8 mouse cellular contexts compared by ENCODE assay signal in the genomic region with DNA sequence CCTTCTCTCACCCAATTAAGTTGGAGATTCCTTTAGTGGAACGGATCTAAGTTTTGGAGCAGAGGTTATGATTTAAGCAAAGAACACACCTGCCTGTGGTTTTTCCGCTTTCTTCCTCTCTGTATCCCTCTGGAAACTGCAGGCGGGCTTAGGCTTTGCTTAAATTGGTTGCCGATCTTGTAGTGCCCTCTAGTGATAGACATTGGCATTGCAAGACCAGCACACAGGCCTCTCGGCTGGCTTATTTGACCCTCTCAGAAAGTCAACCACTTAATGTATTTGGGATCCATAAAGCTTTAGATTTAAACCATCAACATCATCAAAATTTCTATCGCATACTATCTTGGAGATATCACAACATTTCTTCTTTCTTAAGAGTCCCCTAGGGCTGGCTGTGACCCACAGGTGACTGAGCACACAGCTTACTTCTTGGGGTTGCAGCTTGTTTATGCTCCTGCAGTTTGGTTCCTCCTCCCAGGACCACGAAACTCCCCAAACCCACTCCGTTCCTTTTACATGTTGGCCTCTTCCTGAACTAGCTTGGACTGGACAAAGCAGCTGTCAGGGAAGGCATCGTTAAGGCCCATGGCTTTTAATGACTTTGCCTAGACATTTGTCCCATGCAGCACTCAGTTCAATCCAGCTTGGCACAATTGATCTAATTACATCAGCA.
DNase-seq lines count a peak whose midpoint lies in the region; ATAC-seq and TF ChIP-seq lines count a peak whose summit lies in the region.

No protein-coding gene starts in this region.

- TF ChIP-seq CTCF in intestine, postnatal 0 days (IDR thresholded peaks at IDR 0.05; ENCODE audit: low read depth): peak; percentile 95
- TF ChIP-seq CTCF in spleen, adult 2 months (IDR thresholded peaks at IDR 0.05; ENCODE audit: extremely low read depth, insufficient read depth, insufficient read length, insufficient replicate concordance): peak; percentile 81; the same call in 1 of the 2 replicates

- no peaks in the 10 kb centered on the region for H3K27me3 ChIP-seq in intestine, postnatal 0 days (replicated peaks; ENCODE audit: control insufficient read depth, insufficient read depth, low read length)
- H3K27me3 ChIP-seq in midbrain, embryonic 15.5 days (replicated peaks): no peaks in the 10 kb centered on the region
- no peaks in the 10 kb centered on the region for H3K27me3 ChIP-seq in spleen, adult 2 months (ENCODE audit: control insufficient read depth, insufficient read depth, low read length)

- no peak overlapping the region for H3K27ac ChIP-seq in intestine, postnatal 0 days (ENCODE audit: low read depth, low read length)
- H3K27ac ChIP-seq in midbrain, embryonic 15.5 days: no peak overlapping the region
- no peak overlapping the region for H3K27ac ChIP-seq in spleen, adult 2 months (ENCODE audit: insufficient read depth, low read length)

- intact Hi-C loops in left cerebral cortex, postnatal 36 days (cut with DNase I): loop anchor here (5.0 kb wide), 2 partner anchors 162 to 242 kb away; a partner anchor contains a TSS

- H3K4me1 ChIP-seq in intestine, postnatal 0 days (replicated peaks; ENCODE audit: control insufficient read depth, insufficient read depth, low read length): no peaks in the 10 kb centered on the region
- H3K4me1 ChIP-seq in midbrain, embryonic 15.5 days: peaks cover 6% of the 10 kb centered on the region; the same call in 1 of the 2 replicates
- H3K4me1 ChIP-seq in spleen, adult 2 months (ENCODE audit: control insufficient read depth, insufficient read depth, insufficient read length): no peaks in the 10 kb centered on the region

- peak overlapping the region; percentile 21; the same call in 1 of the 2 replicates for H3K4me2 ChIP-seq in intestine, postnatal 0 days (replicated peaks; ENCODE audit: low read depth)
- peak overlapping the region; percentile 19 for H3K4me2 ChIP-seq in midbrain, embryonic 15.5 days

- H3K9ac ChIP-seq in intestine, postnatal 0 days (ENCODE audit: low read depth, low read length): no peak overlapping the region
- H3K9ac ChIP-seq in midbrain, embryonic 15.5 days: no peak overlapping the region

- no peaks in the 10 kb centered on the region; the same call in 1 of the 2 replicates for H3K36me3 ChIP-seq in intestine, postnatal 0 days (ENCODE audit: control insufficient read depth, insufficient read depth)
- no peaks in the 10 kb centered on the region for H3K36me3 ChIP-seq in midbrain, embryonic 15.5 days (replicated peaks)
- H3K36me3 ChIP-seq in spleen, adult 2 months (ENCODE audit: control insufficient read depth, insufficient read depth, low read length): no peaks in the 10 kb centered on the region

- peak; percentile 22 for DNase-seq in 3134 (ENCODE audit: extremely low read depth, insufficient read length, low spot score)
- peak; percentile 56 to 83 for DNase-seq in adrenal gland, adult 18-20 months (ENCODE audit: low spot score in 2 of 2)
- peak; percentile 85 for DNase-seq in embryo, embryonic 11 days
- peak; percentile 27 for DNase-seq in gastrocnemius, postnatal 25 days
- peak; percentile 40 to 64 for DNase-seq in left cerebral cortex, postnatal 36 days (ENCODE audit: low spot score in 2 of 2)
- DNase-seq in spleen, adult 2 months (ENCODE audit: low read depth in 1 of 2, low spot score in 2 of 2): peak; percentile 38 to 42

- no peak overlapping the region for H3K4me3 ChIP-seq in intestine, postnatal 0 days (ENCODE audit: low read depth, low read length)
- H3K4me3 ChIP-seq in midbrain, embryonic 15.5 days: no peak overlapping the region
- no peak overlapping the region for H3K4me3 ChIP-seq in spleen, adult 2 months (ENCODE audit: extremely low read depth, insufficient read depth, insufficient read length)

- WGBS in intestine, postnatal 0 days: 16% methylated on average over 9 of the region's 9 CpGs
- WGBS in midbrain, embryonic 15.5 days: 15% methylated on average over 9 of the region's 9 CpGs
- WGBS in spleen, adult 2 months: 17% methylated on average over 9 of the region's 9 CpGs

- peak; percentile 28; the same call in 1 of the 2 replicates for ATAC-seq in intestine, postnatal 0 days
- peak; percentile 89 for ATAC-seq in midbrain, embryonic 15.5 days (replicated peaks)

- H3K9me3 ChIP-seq in intestine, postnatal 0 days (ENCODE audit: control insufficient read depth): no peaks in the 10 kb centered on the region
- no peaks in the 10 kb centered on the region for H3K9me3 ChIP-seq in midbrain, embryonic 15.5 days

- TF ChIP-seq POLR2A in spleen, adult 2 months (IDR thresholded peaks at IDR 0.05; ENCODE audit: low read depth, low read length): no peak

Comparison
In these comparisons a context has a peak if more than half of its experiments do, and no peak if none do; other contexts are left out.
1. DNase-seq: peak in every context shown above with its lines; median percentile 85 in embryo, embryonic 11 days; 70 in adrenal gland, adult 18-20 months; 52 in left cerebral cortex, postnatal 36 days; 40 in spleen, adult 2 months; 27 in gastrocnemius, postnatal 25 days; 22 in 3134.